Mouse (Mus musculus) left cerebral cortex, adult 8-10 months (tissue): Measurements from ENCODE around the gene Unc93a2. TPM values are rescaled to one million over a fixed set of nuclear protein-coding genes. Genes with fewer than 3 reads are reported as not detected.
"Not testable (repeated sequence)": the region's sequence is repeated elsewhere in the genome, so short reads cannot be mapped to it uniquely, and the experiment has no call there.

Source experiments
- DNase-seq, 2 experiments: peaks; one replicate each; pipeline ENCODE4 v3.0.0; 2022; ENCODE audit warnings: low spot score in 2 of 2
- total RNA-seq, 4 experiments: library from RNA; stranded (reverse); gene quantifications; 2 replicates each; pipeline ENCODE4 v1.2.4; 2022

Unc93a2 gene
- total RNA-seq, 4 experiments from 2014 or later: 0.17 TPM; not detected in 3

- DNase-seq: not testable (repeated sequence)
These were observed 13.4 kb downstream of the Unc93a2 start, which contains the start of gene Gm49630 for GRCm38 (mm10) chr17:7371879-7372278. Gene Gm49630 (minus strand): TSS chr17:7371979.

GRCm38 (mm10) chr17:7369401-7369800 lies 15.9 kb downstream of the Unc93a2 start:
- DNase-seq: not testable (repeated sequence)

- DNase-seq: peak in 1 of 2 experiments; percentile 18
These were observed 18.4 kb downstream of the Unc93a2 start for GRCm38 (mm10) chr17:7366676-7367374.

- not testable (repeated sequence) for DNase-seq
These were observed 19.0 kb downstream of the Unc93a2 start for GRCm38 (mm10) chr17:7366265-7366664.

GRCm38 (mm10) chr17:7365615-7366014 lies 19.6 kb downstream of the Unc93a2 start:
- DNase-seq: not testable (repeated sequence)

- DNase-seq: peak in 1 of 2 experiments; percentile 16
These were observed 24.4 kb downstream of the Unc93a2 start for GRCm38 (mm10) chr17:7360749-7361465.

GRCm38 (mm10) chr17:7359806-7360205 lies 25.5 kb downstream of the Unc93a2 start:
- DNase-seq: not testable (repeated sequence)

GRCm38 (mm10) chr17:7352596-7352995 lies 32.7 kb downstream of the Unc93a2 start, which contains the start of gene Ttll2:
Gene Ttll2 (minus strand): TSS chr17:7352696.
- DNase-seq: not testable (repeated sequence)

GRCm38 (mm10) chr17:7348765-7349164 lies 36.5 kb downstream of the Unc93a2 start:
- not testable (repeated sequence) for DNase-seq

GRCm38 (mm10) chr17:7337381-7337780 lies 47.9 kb downstream of the Unc93a2 start:
- not testable (repeated sequence) for DNase-seq

GRCm38 (mm10) chr17:7332745-7333144 lies 52.5 kb downstream of the Unc93a2 start:
- DNase-seq: not testable (repeated sequence)

GRCm38 (mm10) chr17:7326415-7326814 lies 58.8 kb downstream of the Unc93a2 start:
- not testable (repeated sequence) for DNase-seq

- DNase-seq: not testable (repeated sequence)
These were observed 60.9 kb downstream of the Unc93a2 start, which contains the start of gene Tcp10a for GRCm38 (mm10) chr17:7324346-7324745. Gene Tcp10a (plus strand): TSS chr17:7324646.

GRCm38 (mm10) chr17:7319789-7320188 lies 65.5 kb downstream of the Unc93a2 start:
- not testable (repeated sequence) for DNase-seq

- not testable (repeated sequence) for DNase-seq
These were observed 69.4 kb downstream of the Unc93a2 start for GRCm38 (mm10) chr17:7315693-7316382.

Other genes starting within 250 kb of the Unc93a2 start
- 10 to 100 TPM; 49.6 to 57.2 (median 50.4) TPM for gene Rps6ka2, start 215.3 kb downstream of the Unc93a2 start, total RNA-seq
- gene Tcp10a, start 60.8 kb downstream of the Unc93a2 start, total RNA-seq: under 1 TPM in 1 of 4 experiments, not detected in 3; 0.27 TPM
- gene Ttll2, start 32.8 kb downstream of the Unc93a2 start, total RNA-seq: not detected
- gene Gm49630, start 13.5 kb downstream of the Unc93a2 start, total RNA-seq: not detected